Mouse (Mus musculus): ENCODE results near the gene Ccnt1. TPM values are rescaled to one million over a fixed set of nuclear protein-coding genes. Genes with fewer than 3 reads are reported as not detected.

Gene Ccnt1
- total RNA-seq, 1 experiment: 59.1 TPM

- no peak for TF ChIP-seq MAFK (IDR thresholded peaks at IDR 0.05; ENCODE audit: insufficient read depth, low read depth, low read length)
- TF ChIP-seq HCFC1 (IDR thresholded peaks at IDR 0.05; ENCODE audit: borderline replicate concordance, insufficient read depth, low read length): no peak
- no peak for TF ChIP-seq ZC3H11A (IDR thresholded peaks at IDR 0.05; ENCODE audit: borderline replicate concordance, low read depth, low read length)
- no peak for TF ChIP-seq CHD2 (IDR thresholded peaks at IDR 0.05; ENCODE audit: low read depth, low read length)
- no peak for TF ChIP-seq ZNF384 (IDR thresholded peaks at IDR 0.05; ENCODE audit: low read depth, low read length)
- Histone ChIP-seq H3K4me1 (ENCODE audit: control insufficient read depth in 2 of 2, insufficient read depth in 2 of 2, low read length in 2 of 2, poor library complexity in 1 of 2) (peaks cover 0 to 22% of the 10 kb centered on the region in 2 experiments; a peak in 3 of 4 replicates), H3K9ac (ENCODE audit: insufficient read depth, low read depth, low read length, poor library complexity, severe bottlenecking) (no peak overlapping the region), H3K4me3 (ENCODE audit: insufficient read depth in 1 of 2, low read depth in 1 of 2, low read length in 2 of 2, poor library complexity in 1 of 2, severe bottlenecking in 1 of 2) (no peak overlapping the region), H3K27ac (ENCODE audit: insufficient read depth, low read depth, low read length, poor library complexity, severe bottlenecking) (no peak overlapping the region), H3K36me3 (ENCODE audit: control insufficient read depth, insufficient read depth, low read length, poor library complexity, severe bottlenecking) (no peaks in the 10 kb centered on the region), H3K9me3 (ENCODE audit: control insufficient read depth, insufficient read depth, low read depth, low read length) (no peaks in the 10 kb centered on the region)
- no peak for DNase-seq (ENCODE audit: low read depth, low spot score)
- in situ Hi-C loops (cut with MboI; ENCODE audit: low sequenced_read_pairs in 2 of 2, unreplicated experiment in 2 of 2): no loop called here
Measured at GRCm38 (mm10) chr15:98606739-98607138, 36.0 kb upstream of the Ccnt1 start.

DNA sequence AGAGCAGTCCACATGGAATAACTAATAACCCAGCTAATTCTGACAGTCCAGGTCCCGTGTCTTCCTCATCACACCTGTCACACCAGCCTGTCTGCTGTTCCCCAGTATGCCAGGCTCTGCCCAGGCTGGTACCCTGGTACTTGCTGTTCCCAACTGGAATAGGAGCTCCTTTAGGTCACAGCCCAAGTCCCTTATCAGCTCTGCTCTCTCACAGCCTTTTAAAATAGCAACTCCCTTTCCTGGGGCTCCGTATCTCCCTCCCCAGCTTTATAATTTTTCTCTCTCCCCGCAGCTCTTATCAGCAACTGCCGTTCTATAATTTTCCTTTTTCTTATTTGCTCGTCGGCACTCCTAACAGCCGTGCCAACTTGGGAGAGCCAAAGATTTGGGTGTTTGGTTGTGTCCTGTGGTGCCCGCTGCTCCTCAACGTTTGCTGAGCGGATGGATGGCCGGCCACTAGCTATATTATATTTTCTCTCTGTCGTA, 35.4 kb upstream of the Ccnt1 start:
- Histone ChIP-seq H3K36me3 (ENCODE audit: control insufficient read depth, insufficient read depth, low read length, poor library complexity, severe bottlenecking) (no peaks in the 10 kb centered on the region), H3K4me1 (ENCODE audit: control insufficient read depth in 2 of 2, insufficient read depth in 2 of 2, low read length in 2 of 2, poor library complexity in 1 of 2) (peaks cover 4 to 22% of the 10 kb centered on the region in 2 experiments; a peak in 3 of 4 replicates), H3K9me3 (ENCODE audit: control insufficient read depth, insufficient read depth, low read depth, low read length) (no peaks in the 10 kb centered on the region), H3K27ac (ENCODE audit: insufficient read depth, low read depth, low read length, poor library complexity, severe bottlenecking) (no peak overlapping the region), H3K9ac (ENCODE audit: insufficient read depth, low read depth, low read length, poor library complexity, severe bottlenecking) (no peak overlapping the region), H3K4me3 (ENCODE audit: insufficient read depth in 1 of 2, low read depth in 1 of 2, low read length in 2 of 2, poor library complexity in 1 of 2, severe bottlenecking in 1 of 2) (no peak overlapping the region)
- DNase-seq (ENCODE audit: low read depth, low spot score): no peak
- in situ Hi-C loops (cut with MboI; ENCODE audit: low sequenced_read_pairs in 2 of 2, unreplicated experiment in 2 of 2): no loop called here
- TF ChIP-seq ZNF384 (IDR thresholded peaks at IDR 0.05; ENCODE audit: low read depth, low read length): no peak
- no peak for TF ChIP-seq HCFC1 (IDR thresholded peaks at IDR 0.05; ENCODE audit: borderline replicate concordance, insufficient read depth, low read length)
- no peak for TF ChIP-seq ZC3H11A (IDR thresholded peaks at IDR 0.05; ENCODE audit: borderline replicate concordance, low read depth, low read length)
- TF ChIP-seq MAFK (IDR thresholded peaks at IDR 0.05; ENCODE audit: insufficient read depth, low read depth, low read length): no peak
- TF ChIP-seq CHD2 (IDR thresholded peaks at IDR 0.05; ENCODE audit: low read depth, low read length): no peak

DNA sequence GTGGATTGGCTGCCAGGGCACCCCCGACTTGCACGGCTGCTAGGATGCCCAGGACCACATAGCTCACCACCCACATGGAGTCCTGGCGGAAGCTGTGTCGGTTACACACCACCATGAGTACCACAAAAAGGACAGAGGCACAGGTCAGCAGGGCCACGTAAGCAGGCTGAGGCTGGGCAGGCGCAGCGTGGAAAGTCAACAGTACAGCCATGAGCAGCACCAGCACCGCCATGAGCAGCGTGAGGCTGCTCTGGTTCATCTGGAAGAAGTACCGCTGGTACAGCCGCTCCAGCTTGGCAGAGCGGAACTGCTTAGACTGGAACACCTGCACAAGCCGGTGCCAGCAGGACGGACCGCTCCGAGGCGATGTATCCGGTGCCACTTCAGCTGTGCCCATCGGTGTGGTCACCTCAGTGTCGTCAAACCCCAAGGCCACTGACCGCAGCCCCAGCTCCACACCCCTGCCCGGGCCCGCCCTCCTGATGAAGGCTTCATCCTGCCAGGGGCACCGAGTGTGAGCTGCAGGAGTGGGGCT, 33.4 kb upstream of the Ccnt1 start:
- Histone ChIP-seq H3K36me3 (ENCODE audit: control insufficient read depth, insufficient read depth, low read length, poor library complexity, severe bottlenecking) (no peaks in the 10 kb centered on the region), H3K9ac (ENCODE audit: insufficient read depth, low read depth, low read length, poor library complexity, severe bottlenecking) (peak overlapping the region; percentile 1; the same call in 1 of the 2 replicates), H3K4me3 (ENCODE audit: insufficient read depth in 1 of 2, low read depth in 1 of 2, low read length in 2 of 2, poor library complexity in 1 of 2, severe bottlenecking in 1 of 2) (peak overlapping the region; percentile 40 to 53), H3K27ac (ENCODE audit: insufficient read depth, low read depth, low read length, poor library complexity, severe bottlenecking) (no peak overlapping the region), H3K4me1 (ENCODE audit: control insufficient read depth in 2 of 2, insufficient read depth in 2 of 2, low read length in 2 of 2, poor library complexity in 1 of 2) (peaks cover 4 to 32% of the 10 kb centered on the region in 2 experiments; a peak in 3 of 4 replicates), H3K9me3 (ENCODE audit: control insufficient read depth, insufficient read depth, low read depth, low read length) (no peaks in the 10 kb centered on the region)
- in situ Hi-C loops (cut with MboI; ENCODE audit: low sequenced_read_pairs in 2 of 2, unreplicated experiment in 2 of 2): no loop called here
- TF ChIP-seq ZC3H11A (IDR thresholded peaks at IDR 0.05; ENCODE audit: borderline replicate concordance, low read depth, low read length) (0 out of 2 replicates have a peak, but pooled peaks have one; percentile 2), MAFK (IDR thresholded peaks at IDR 0.05; ENCODE audit: insufficient read depth, low read depth, low read length) (no peak), CHD2 (IDR thresholded peaks at IDR 0.05; ENCODE audit: low read depth, low read length) (no peak)
- no peak for DNase-seq (ENCODE audit: low read depth, low spot score)

- Histone ChIP-seq H3K9ac (ENCODE audit: insufficient read depth, low read depth, low read length, poor library complexity, severe bottlenecking) (no peak overlapping the region), H3K36me3 (ENCODE audit: control insufficient read depth, insufficient read depth, low read length, poor library complexity, severe bottlenecking) (no peaks in the 10 kb centered on the region)
Measured at GRCm38 (mm10) chr15:98602921-98603458, 32.3 kb upstream of the Ccnt1 start.

More at GRCm38 (mm10) chr15:98602921-98603458, 32.3 kb upstream of the Ccnt1 start:
- DNase-seq (ENCODE audit: low read depth, low spot score): no peak
- in situ Hi-C loops (cut with MboI; ENCODE audit: low sequenced_read_pairs in 2 of 2, unreplicated experiment in 2 of 2): no loop called here
- H3K4me1 ChIP-seq (ENCODE audit: control insufficient read depth in 2 of 2, insufficient read depth in 2 of 2, low read length in 2 of 2, poor library complexity in 1 of 2): peaks cover 4 to 38% of the 10 kb centered on the region in 2 experiments; a peak in 3 of 4 replicates
- no peaks in the 10 kb centered on the region for H3K9me3 ChIP-seq (ENCODE audit: control insufficient read depth, insufficient read depth, low read depth, low read length)
- no peak overlapping the region for H3K4me3 ChIP-seq (ENCODE audit: insufficient read depth in 1 of 2, low read depth in 1 of 2, low read length in 2 of 2, poor library complexity in 1 of 2, severe bottlenecking in 1 of 2)
- no peak overlapping the region for H3K27ac ChIP-seq (ENCODE audit: insufficient read depth, low read depth, low read length, poor library complexity, severe bottlenecking)
- no peak for TF ChIP-seq HCFC1 (IDR thresholded peaks at IDR 0.05; ENCODE audit: borderline replicate concordance, insufficient read depth, low read length)
- no peak for TF ChIP-seq MAFK (IDR thresholded peaks at IDR 0.05; ENCODE audit: insufficient read depth, low read depth, low read length)
- no peak for TF ChIP-seq ZNF384 (IDR thresholded peaks at IDR 0.05; ENCODE audit: low read depth, low read length)
- no peak for TF ChIP-seq ZC3H11A (IDR thresholded peaks at IDR 0.05; ENCODE audit: borderline replicate concordance, low read depth, low read length)
- no peak for TF ChIP-seq CHD2 (IDR thresholded peaks at IDR 0.05; ENCODE audit: low read depth, low read length)

All from ES-E14 (cell line).